Mouse (Mus musculus) bone marrow, adult 2 months (tissue): ENCODE measurements around the gene Klrg1.

Experiments used
- CTCF ChIP-seq: fragments of 200-500 bp; IDR thresholded peaks from 2 replicates; pipeline ENCODE4 v1.5.1; 2011; ENCODE audit warnings: low read length, control low read depth; ENCODE audit not compliant: control insufficient read depth, insufficient read depth
- POLR2A ChIP-seq: fragments of 200-500 bp; IDR thresholded peaks from 2 replicates; pipeline ENCODE4 v1.6.1; 2011; ENCODE audit warnings: low read depth, mild to moderate bottlenecking, control low read depth, low read length, borderline replicate concordance; ENCODE audit not compliant: control insufficient read depth

DNA sequence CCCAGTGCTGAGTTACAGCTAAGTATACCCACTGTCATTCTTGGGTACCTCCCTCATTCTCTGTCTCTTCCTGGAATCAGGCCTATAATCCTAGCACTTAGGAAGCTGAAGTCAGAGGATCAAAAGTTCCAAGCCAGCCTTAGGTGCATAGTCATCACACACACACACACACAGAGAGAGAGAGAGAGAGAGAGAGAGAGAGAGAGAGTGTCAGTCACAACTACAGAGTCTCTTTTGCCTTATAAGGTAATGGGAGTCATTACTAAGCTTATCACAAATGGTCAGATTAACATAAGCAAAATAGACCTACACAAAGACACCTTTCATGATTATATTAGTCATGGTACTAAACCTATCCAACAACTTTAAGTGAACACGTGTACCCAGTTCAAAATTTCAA lies 6.6 kb upstream of the Klrg1 start:
- TF ChIP-seq CTCF (no peak), POLR2A (no peak)
